Mouse (Mus musculus) limb, embryonic 11.5 days (tissue): Measurements from ENCODE around the gene Donson. TPM values are rescaled to one million over a fixed set of nuclear protein-coding genes. Genes with fewer than 3 reads are reported as not detected.

ENCODE experiments used
- ATAC-seq: fragments of 200-750 bp; cut with Nextera tagmentation; 2 replicates; pipeline ENCODE4 v1.8.0; 2017; ENCODE audit warnings: low read depth; ENCODE audit not compliant: insufficient number of reproducible peaks, low FRiP score, low TSS enrichment
- DNase-seq: peaks from one replicate; pipeline ENCODE4 v3.0.0-alpha.2; 2015; ENCODE audit warnings: low spot score
- H3K27ac ChIP-seq: fragments of 300-500 bp; sonication (generic); replicated peaks from 2 replicates; pipeline ENCODE4 v1.5.1; 2014; ENCODE audit warnings: low read depth, mild to moderate bottlenecking, low read length
- H3K27me3 ChIP-seq: fragments of 300-500 bp; sonication (generic); 2 replicates; pipeline ENCODE4 v1.6.1; 2014; ENCODE audit warnings: mild to moderate bottlenecking, low read length, mixed read lengths; ENCODE audit not compliant: control insufficient read depth, insufficient read depth
- H3K36me3 ChIP-seq: fragments of 300-500 bp; sonication (generic); 2 replicates; pipeline ENCODE4 v1.6.1; 2014; ENCODE audit warnings: mild to moderate bottlenecking, low read length, moderate library complexity, mixed read lengths; ENCODE audit not compliant: control insufficient read depth, insufficient read depth
- H3K4me1 ChIP-seq: fragments of 300-500 bp; sonication (generic); 2 replicates; pipeline ENCODE4 v1.6.1; 2014; ENCODE audit warnings: low read length, mixed read lengths; ENCODE audit not compliant: control insufficient read depth, insufficient read depth
- H3K4me2 ChIP-seq: fragments of 300-500 bp; sonication (generic); 2 replicates; pipeline ENCODE4 v1.6.1; 2014; ENCODE audit warnings: low read depth, mild to moderate bottlenecking, moderate library complexity; ENCODE audit not compliant: severe bottlenecking
- H3K4me3 ChIP-seq: fragments of 300-500 bp; sonication (generic); 2 replicates; pipeline ENCODE4 v1.5.1; 2014; ENCODE audit warnings: low read depth, low read length
- H3K9ac ChIP-seq: fragments of 300-500 bp; sonication (generic); 2 replicates; pipeline ENCODE4 v1.6.1; 2014; ENCODE audit warnings: mild to moderate bottlenecking, low read length
- H3K9me3 ChIP-seq: fragments of 300-500 bp; sonication (generic); 2 replicates; pipeline ENCODE4 v1.6.1; 2016; ENCODE audit warnings: low read length; ENCODE audit not compliant: control insufficient read depth
- WGBS: fragments of 180-500 bp; shearing (Covaris S2); extraction: QIAGEN DNeasy Blood & Tissue Kit; methylation state at CpG from one replicate; pipeline ENCODE4 v1.1.7; 2014; 5-methylcytosine and 5-hydroxymethylcytosine counted together
- polyA plus RNA-seq: library from polyadenylated mRNA; unstranded; fragments of >200 nt; fragmentation: Nextera tagmentation; extraction: Ambion mirVana; gene quantifications from 2 replicates; pipeline ENCODE4 v1.2.1, GENCODE M21; 2014

Donson gene
- polyA plus RNA-seq, 1 experiment from 2014 or later: 40.8 TPM

GRCm38 (mm10) chr16:91680656-91681055 is 7.9 kb downstream of the Donson start:
- H3K9me3 ChIP-seq: no peaks in the 10 kb centered on the region
- whole genome bisulfite sequencing: 85% methylated on average over 5 of the region's 5 CpGs
- no peak overlapping the region for H3K27ac ChIP-seq
- no peaks in the 10 kb centered on the region for H3K4me1 ChIP-seq
- no peak overlapping the region for H3K4me2 ChIP-seq
- H3K9ac ChIP-seq: no peak overlapping the region
- H3K27me3 ChIP-seq: no peaks in the 10 kb centered on the region
- ATAC-seq (no peak), DNase-seq (no peak)
- H3K36me3 ChIP-seq: peaks cover 23% of the 10 kb centered on the region
- H3K4me3 ChIP-seq: no peak overlapping the region

DNA sequence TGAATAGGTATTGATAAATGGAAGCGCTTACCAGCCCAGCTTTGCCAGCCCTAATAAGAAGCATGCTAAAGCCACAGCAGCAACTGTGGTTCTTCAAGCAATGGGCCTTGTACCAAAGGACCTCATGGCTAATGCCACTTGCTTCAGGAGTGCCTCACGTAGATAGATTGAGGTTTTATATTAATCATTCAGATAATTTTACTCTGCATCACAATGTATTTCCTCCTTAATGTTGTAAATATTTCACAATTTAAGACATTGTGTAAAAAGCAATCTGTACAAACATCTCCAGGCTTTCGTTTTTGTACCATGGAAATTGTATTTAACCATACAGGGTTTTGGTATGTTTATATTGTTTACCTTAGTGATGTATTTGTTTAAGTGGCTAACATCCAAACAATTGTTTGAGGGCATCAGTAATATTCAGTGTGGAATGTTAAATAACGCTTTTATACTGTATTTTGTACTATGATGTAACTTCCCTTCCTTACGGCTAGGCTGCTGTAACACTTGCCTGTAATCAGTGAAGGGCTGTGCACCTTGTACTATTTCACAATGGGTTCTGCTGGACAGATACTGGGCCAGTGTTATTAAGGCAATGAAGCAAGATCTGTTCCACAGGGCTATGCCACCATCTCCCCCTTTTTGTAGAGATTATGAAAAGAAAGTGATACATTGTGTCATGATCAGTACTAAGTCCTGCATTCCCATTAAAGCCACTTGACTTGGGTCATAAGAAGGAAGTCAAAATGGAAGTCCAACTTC is 10.2 kb downstream of the Donson start:
- ATAC-seq: no peak
- WGBS: 90% methylated on average over 5 of the region's 5 CpGs
- H3K36me3 ChIP-seq: peaks cover 27% of the 10 kb centered on the region

DNA sequence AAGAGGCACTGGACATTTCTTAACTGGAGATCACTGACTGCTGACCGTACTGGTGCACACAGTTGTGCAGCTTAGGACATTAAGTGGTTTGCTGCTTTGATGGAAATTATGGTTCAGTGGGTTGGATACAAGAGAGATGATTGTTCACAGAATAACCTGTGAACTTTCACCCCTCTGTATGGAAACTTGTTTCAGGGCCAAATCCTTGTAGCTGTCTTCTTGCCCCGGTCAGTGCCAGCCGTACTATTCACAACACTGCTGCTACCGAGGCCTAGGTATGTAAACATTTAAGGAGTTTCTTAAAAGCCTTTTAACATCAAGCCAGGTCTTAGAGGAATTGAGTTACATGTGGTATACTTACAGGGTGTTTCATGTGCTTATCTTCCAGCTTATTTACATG is 14.1 kb downstream of the Donson start:
- H3K36me3 ChIP-seq: peaks cover 36% of the 10 kb centered on the region
- H3K4me3 ChIP-seq: no peak overlapping the region
- DNase-seq: no peak
- ATAC-seq: no peak
- WGBS: 93% methylated on average over 4 of the region's 4 CpGs
- no peak overlapping the region for H3K4me2 ChIP-seq
- H3K9me3 ChIP-seq: no peaks in the 10 kb centered on the region
- no peak overlapping the region for H3K27ac ChIP-seq
- H3K4me1 ChIP-seq: no peaks in the 10 kb centered on the region
- H3K27me3 ChIP-seq: no peaks in the 10 kb centered on the region
- no peak overlapping the region for H3K9ac ChIP-seq

More for the DNA sequence above, 10.2 kb downstream of the Donson start:
- Histone ChIP-seq H3K4me3 (no peak overlapping the region), H3K27me3 (no peaks in the 10 kb centered on the region), H3K9me3 (no peaks in the 10 kb centered on the region), H3K9ac (no peak overlapping the region), H3K4me1 (no peaks in the 10 kb centered on the region), H3K4me2 (no peak overlapping the region), H3K27ac (no peak overlapping the region)
- no peak for DNase-seq

DNA sequence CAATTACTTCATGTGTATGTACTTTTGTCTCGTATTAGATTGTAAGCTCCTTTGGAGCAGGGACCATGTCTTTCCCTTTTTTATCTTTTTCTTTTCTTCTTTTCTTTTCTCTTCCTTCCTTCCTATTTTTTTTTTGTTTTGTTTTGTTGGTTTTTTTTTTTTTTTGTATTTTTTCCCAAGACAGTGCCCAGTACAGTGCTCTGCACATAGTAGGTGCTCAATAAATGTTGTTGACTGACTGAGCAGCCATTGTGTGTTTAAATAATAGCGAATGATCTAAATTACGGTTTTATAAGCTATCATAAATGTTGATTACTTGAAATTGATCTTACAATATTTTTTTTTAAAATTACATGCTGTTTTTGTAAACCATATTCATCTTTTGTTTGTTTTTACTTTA is 24.8 kb downstream of the Donson start:
- Histone ChIP-seq H3K4me3 (no peak overlapping the region), H3K9me3 (no peaks in the 10 kb centered on the region), H3K4me1 (no peaks in the 10 kb centered on the region), H3K36me3 (peaks cover 30% of the 10 kb centered on the region), H3K27ac (no peak overlapping the region), H3K27me3 (no peaks in the 10 kb centered on the region), H3K9ac (no peak overlapping the region), H3K4me2 (no peak overlapping the region)
- no peak for DNase-seq
- ATAC-seq: no peak
- WGBS: 96% methylated on average over 3 of the region's 3 CpGs

- ATAC-seq (no peak), DNase-seq (no peak)
- Histone ChIP-seq H3K4me2 (no peak overlapping the region), H3K27me3 (no peaks in the 10 kb centered on the region), H3K9ac (no peak overlapping the region), H3K36me3 (peaks cover 44% of the 10 kb centered on the region), H3K27ac (no peak overlapping the region), H3K9me3 (no peaks in the 10 kb centered on the region), H3K4me1 (no peaks in the 10 kb centered on the region), H3K4me3 (no peak overlapping the region)
- 95% methylated on average over 16 of the region's 16 CpGs for WGBS
These were observed 26.2 kb downstream of the Donson start for GRCm38 (mm10) chr16:91662336-91662735.

GRCm38 (mm10) chr16:91661397-91661796 is 27.2 kb downstream of the Donson start:
- no peaks in the 10 kb centered on the region for H3K4me1 ChIP-seq
- no peaks in the 10 kb centered on the region for H3K9me3 ChIP-seq
- H3K36me3 ChIP-seq: peaks cover 54% of the 10 kb centered on the region
- H3K4me3 ChIP-seq: no peak overlapping the region
- no peak for DNase-seq
- H3K9ac ChIP-seq: no peak overlapping the region
- ATAC-seq: no peak
- no peak overlapping the region for H3K4me2 ChIP-seq
- WGBS: 81% methylated on average over 1 of the region's 1 CpGs
- no peak overlapping the region for H3K27ac ChIP-seq
- H3K27me3 ChIP-seq: no peaks in the 10 kb centered on the region

- Histone ChIP-seq H3K27ac (no peak overlapping the region), H3K36me3 (peaks cover 70% of the 10 kb centered on the region), H3K4me1 (no peaks in the 10 kb centered on the region), H3K9ac (no peak overlapping the region), H3K4me3 (no peak overlapping the region), H3K4me2 (no peak overlapping the region), H3K9me3 (no peaks in the 10 kb centered on the region), H3K27me3 (no peaks in the 10 kb centered on the region)
- 96% methylated on average over 20 of the region's 20 CpGs for WGBS
- DNase-seq (no peak), ATAC-seq (no peak)
These were observed 28.8 kb downstream of the Donson start for GRCm38 (mm10) chr16:91659798-91660197.

DNA sequence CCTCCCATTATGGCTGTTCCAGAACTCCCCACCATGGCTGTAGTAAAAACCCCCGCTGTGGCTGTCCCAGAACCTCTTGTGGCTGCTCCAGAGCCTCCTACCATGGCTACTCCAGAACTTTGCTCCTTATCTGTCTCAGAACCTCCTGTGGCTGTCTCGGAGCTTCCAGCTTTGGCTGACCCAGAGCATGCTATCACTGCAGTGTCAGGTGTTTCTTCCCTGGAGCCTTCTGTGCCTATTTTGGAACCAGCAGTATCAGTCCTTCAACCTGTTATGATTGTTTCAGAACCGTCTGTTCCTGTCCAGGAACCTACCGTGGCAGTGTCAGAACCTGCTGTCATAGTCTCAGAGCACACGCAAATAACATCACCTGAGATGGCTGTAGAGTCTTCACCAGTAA is 30.1 kb downstream of the Donson start:
- H3K4me3 ChIP-seq: no peak overlapping the region
- H3K9me3 ChIP-seq: no peaks in the 10 kb centered on the region
- H3K27ac ChIP-seq: no peak overlapping the region
- H3K4me2 ChIP-seq: no peak overlapping the region
- no peaks in the 10 kb centered on the region for H3K27me3 ChIP-seq
- no peaks in the 10 kb centered on the region for H3K4me1 ChIP-seq
- DNase-seq (no peak), ATAC-seq (no peak)
- H3K9ac ChIP-seq: no peak overlapping the region
- H3K36me3 ChIP-seq: peaks cover 67% of the 10 kb centered on the region
- 97% methylated on average over 5 of the region's 5 CpGs for WGBS

DNA sequence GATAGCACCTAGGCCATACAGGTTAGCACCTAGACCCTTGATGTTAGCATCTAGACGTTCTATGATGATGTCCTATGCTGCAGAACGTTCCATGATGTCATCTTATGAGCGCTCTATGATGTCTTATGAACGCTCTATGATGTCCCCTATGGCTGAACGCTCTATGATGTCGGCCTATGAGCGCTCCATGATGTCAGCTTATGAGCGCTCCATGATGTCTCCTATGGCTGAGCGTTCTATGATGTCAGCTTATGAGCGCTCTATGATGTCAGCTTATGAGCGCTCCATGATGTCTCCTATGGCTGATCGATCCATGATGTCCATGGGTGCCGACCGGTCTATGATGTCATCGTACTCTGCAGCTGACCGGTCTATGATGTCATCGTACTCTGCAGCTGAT is 31.3 kb downstream of the Donson start:
- Histone ChIP-seq H3K36me3 (peaks cover 65% of the 10 kb centered on the region), H3K27me3 (no peaks in the 10 kb centered on the region), H3K4me1 (no peaks in the 10 kb centered on the region), H3K4me2 (no peak overlapping the region), H3K9me3 (no peaks in the 10 kb centered on the region), H3K9ac (no peak overlapping the region), H3K4me3 (no peak overlapping the region), H3K27ac (no peak overlapping the region)
- DNase-seq (no peak), ATAC-seq (no peak)
- 98% methylated on average over 17 of the region's 17 CpGs for WGBS
